Mouse (Mus musculus) midbrain, embryonic 16.5 days (tissue): Measurements from ENCODE around the gene Susd4. TPM values are rescaled to one million over a fixed set of nuclear protein-coding genes. Genes with fewer than 3 reads are reported as not detected.
A peak's percentile ranks its signal among the peaks of the same experiment; 100 is the strongest.

ENCODE experiments used
- ATAC-seq: fragments of 200-750 bp; cut with Nextera tagmentation; 2 replicates; pipeline ENCODE4 v1.8.0; 2017; ENCODE audit warnings: moderate TSS enrichment
- H3K27ac ChIP-seq: fragments of 300-500 bp; sonication (generic); 2 replicates; pipeline ENCODE4 v1.5.1; 2014; ENCODE audit warnings: mild to moderate bottlenecking, low read length, mixed read lengths
- H3K27me3 ChIP-seq: fragments of 300-500 bp; sonication (generic); 2 replicates; pipeline ENCODE4 v1.6.1; 2014; ENCODE audit warnings: low read depth, low read length, mixed read lengths; ENCODE audit not compliant: control insufficient read depth, insufficient read depth
- H3K36me3 ChIP-seq: fragments of 300-500 bp; sonication (generic); 2 replicates; pipeline ENCODE4 v1.6.1; 2014; ENCODE audit warnings: mild to moderate bottlenecking, low read length, moderate library complexity, mixed read lengths; ENCODE audit not compliant: control insufficient read depth, insufficient read depth
- H3K4me1 ChIP-seq: fragments of 300-500 bp; sonication (generic); 2 replicates; pipeline ENCODE4 v1.6.1; 2014; ENCODE audit warnings: mild to moderate bottlenecking, low read length, mixed read lengths; ENCODE audit not compliant: control insufficient read depth, insufficient read depth
- H3K4me2 ChIP-seq: fragments of 300-500 bp; sonication (generic); 2 replicates; pipeline ENCODE4 v1.6.1; 2014; ENCODE audit warnings: mild to moderate bottlenecking, low read length, mixed read lengths
- H3K4me3 ChIP-seq: fragments of 300-500 bp; sonication (generic); 2 replicates; pipeline ENCODE4 v1.5.1; 2014; ENCODE audit warnings: low read depth, mild to moderate bottlenecking, low read length, moderate library complexity, mixed read lengths
- H3K9ac ChIP-seq: fragments of 300-500 bp; sonication (generic); 2 replicates; pipeline ENCODE4 v1.6.1; 2014; ENCODE audit warnings: low read depth, low read length, mixed read lengths
- H3K9me3 ChIP-seq: fragments of 300-500 bp; sonication (generic); replicated peaks from 2 replicates; pipeline ENCODE4 v1.6.1; 2014; ENCODE audit warnings: mild to moderate bottlenecking, low read length, mixed read lengths; ENCODE audit not compliant: control insufficient read depth, poor library complexity, severe bottlenecking
- WGBS: fragments of 180-500 bp; shearing (Covaris S2); extraction: QIAGEN DNeasy Blood & Tissue Kit; methylation state at CpG from one replicate; pipeline ENCODE4 v1.1.7; 2014; 5-methylcytosine and 5-hydroxymethylcytosine counted together
- polyA plus RNA-seq: library from polyadenylated mRNA; unstranded; fragments of >200 nt; fragmentation: Nextera tagmentation; extraction: Ambion mirVana; gene quantifications from 2 replicates; pipeline ENCODE4 v1.2.1, GENCODE M21; 2015

Susd4 gene
- polyA plus RNA-seq, 1 experiment from 2014 or later = 89.4 TPM

GRCm38 (mm10) chr1:182751301-182751700, 12.4 kb upstream of the Susd4 start:
- Histone ChIP-seq H3K9ac (no peak overlapping the region), H3K4me2 (no peak overlapping the region), H3K27me3 (no peaks in the 10 kb centered on the region), H3K36me3 (no peaks in the 10 kb centered on the region), H3K4me3 (no peak overlapping the region), H3K9me3 (no peaks in the 10 kb centered on the region), H3K4me1 (peaks cover 3% of the 10 kb centered on the region; the same call in 1 of the 2 replicates), H3K27ac (no peak overlapping the region)
- no peak for ATAC-seq
- WGBS = 54% methylated on average over 8 of the region's 8 CpGs

GRCm38 (mm10) chr1:182753694-182754093, 10.0 kb upstream of the Susd4 start:
- Histone ChIP-seq H3K4me1 (peaks cover 3% of the 10 kb centered on the region; the same call in 1 of the 2 replicates), H3K4me3 (no peak overlapping the region), H3K27me3 (no peaks in the 10 kb centered on the region), H3K4me2 (no peak overlapping the region), H3K27ac (peak overlapping the region; percentile 46), H3K9me3 (no peaks in the 10 kb centered on the region), H3K36me3 (no peaks in the 10 kb centered on the region), H3K9ac (no peak overlapping the region)
- 62% methylated on average over 8 of the region's 8 CpGs for WGBS
- no peak for ATAC-seq

- Histone ChIP-seq H3K4me3 (no peak overlapping the region), H3K9ac (no peak overlapping the region), H3K4me2 (no peak overlapping the region), H3K36me3 (no peaks in the 10 kb centered on the region), H3K9me3 (no peaks in the 10 kb centered on the region), H3K27ac (no peak overlapping the region), H3K4me1 (peaks cover 3% of the 10 kb centered on the region; the same call in 1 of the 2 replicates), H3K27me3 (no peaks in the 10 kb centered on the region)
- no peak for ATAC-seq
- 83% methylated on average over 5 of the region's 5 CpGs for WGBS
Observed at GRCm38 (mm10) chr1:182754865-182755264, 8.8 kb upstream of the Susd4 start.

GRCm38 (mm10) chr1:182758783-182759182, 4.9 kb upstream of the Susd4 start:
- H3K9me3 ChIP-seq = no peaks in the 10 kb centered on the region
- H3K9ac ChIP-seq = no peak overlapping the region
- H3K36me3 ChIP-seq = no peaks in the 10 kb centered on the region
- ATAC-seq = no peak
- no peak overlapping the region for H3K27ac ChIP-seq
- 96% methylated on average over 1 of the region's 1 CpGs for WGBS
- H3K27me3 ChIP-seq = no peaks in the 10 kb centered on the region
- H3K4me3 ChIP-seq = no peak overlapping the region
- H3K4me1 ChIP-seq = peaks cover under 1% of the 10 kb centered on the region; the same call in 1 of the 2 replicates
- H3K4me2 ChIP-seq = no peak overlapping the region

- Histone ChIP-seq H3K4me3 (peak overlapping the region; percentile 72), H3K9me3 (no peaks in the 10 kb centered on the region), H3K4me1 (peaks cover 21% of the 10 kb centered on the region), H3K9ac (peak overlapping the region; percentile 93), H3K36me3 (no peaks in the 10 kb centered on the region), H3K4me2 (peak overlapping the region; percentile 96), H3K27me3 (no peaks in the 10 kb centered on the region), H3K27ac (peak overlapping the region; percentile 91)
- WGBS = 7% methylated on average over 17 of the region's 17 CpGs
- no peak for ATAC-seq
Observed at GRCm38 (mm10) chr1:182763191-182763715, 407 bp upstream of the Susd4 start.

- peaks cover 21% of the 10 kb centered on the region for H3K4me1 ChIP-seq
- ATAC-seq = peak; percentile 80
- peak overlapping the region; percentile 72 for H3K4me3 ChIP-seq
- peak overlapping the region; percentile 91 for H3K27ac ChIP-seq
- no peaks in the 10 kb centered on the region; the same call in 1 of the 2 replicates for H3K36me3 ChIP-seq
- peak overlapping the region; percentile 93 for H3K9ac ChIP-seq
- no peaks in the 10 kb centered on the region for H3K9me3 ChIP-seq
- no peaks in the 10 kb centered on the region for H3K27me3 ChIP-seq
- under 1% methylated on average over 27 of the region's 27 CpGs for WGBS
- H3K4me2 ChIP-seq = peak overlapping the region; percentile 96
Observed at GRCm38 (mm10) chr1:182764541-182765281, 1.1 kb downstream of the Susd4 start.

- no peaks in the 10 kb centered on the region for H3K27me3 ChIP-seq
- H3K4me3 ChIP-seq = no peak overlapping the region
- H3K4me1 ChIP-seq = no peaks in the 10 kb centered on the region; the same call in 1 of the 2 replicates
- H3K4me2 ChIP-seq = no peak overlapping the region
- no peak overlapping the region for H3K27ac ChIP-seq
- no peaks in the 10 kb centered on the region for H3K36me3 ChIP-seq
- ATAC-seq = no peak
- H3K9me3 ChIP-seq = no peaks in the 10 kb centered on the region
- no peak overlapping the region for H3K9ac ChIP-seq
- WGBS = 88% methylated on average over 7 of the region's 7 CpGs
Observed at GRCm38 (mm10) chr1:182775576-182775975, 11.9 kb downstream of the Susd4 start.

GRCm38 (mm10) chr1:182776749-182777410, 13.2 kb downstream of the Susd4 start:
- no peak; the same call in 1 of the 2 replicates for ATAC-seq
- no peak overlapping the region for H3K9ac ChIP-seq
- H3K36me3 ChIP-seq = no peaks in the 10 kb centered on the region
- no peaks in the 10 kb centered on the region for H3K27me3 ChIP-seq
- 66% methylated on average over 10 of the region's 10 CpGs for WGBS
- H3K4me2 ChIP-seq = no peak overlapping the region
- H3K9me3 ChIP-seq = no peaks in the 10 kb centered on the region
- no peak overlapping the region for H3K4me3 ChIP-seq
- no peaks in the 10 kb centered on the region; the same call in 1 of the 2 replicates for H3K4me1 ChIP-seq
- H3K27ac ChIP-seq = no peak overlapping the region

GRCm38 (mm10) chr1:182778225-182778624, 14.6 kb downstream of the Susd4 start:
- no peak for ATAC-seq
- WGBS = 80% methylated on average over 13 of the region's 13 CpGs
- H3K9ac ChIP-seq = no peak overlapping the region
- no peaks in the 10 kb centered on the region for H3K36me3 ChIP-seq
- no peaks in the 10 kb centered on the region for H3K9me3 ChIP-seq
- H3K27ac ChIP-seq = no peak overlapping the region
- no peak overlapping the region for H3K4me2 ChIP-seq
- H3K4me1 ChIP-seq = no peaks in the 10 kb centered on the region; the same call in 1 of the 2 replicates
- no peaks in the 10 kb centered on the region for H3K27me3 ChIP-seq
- no peak overlapping the region for H3K4me3 ChIP-seq
